Mouse (Mus musculus): ENCODE results near the gene Nek11.
"Not testable (repeated sequence)": the region's sequence is repeated elsewhere in the genome, so short reads cannot be mapped to it uniquely, and the experiment has no call there.

The Nek11 gene

DNA sequence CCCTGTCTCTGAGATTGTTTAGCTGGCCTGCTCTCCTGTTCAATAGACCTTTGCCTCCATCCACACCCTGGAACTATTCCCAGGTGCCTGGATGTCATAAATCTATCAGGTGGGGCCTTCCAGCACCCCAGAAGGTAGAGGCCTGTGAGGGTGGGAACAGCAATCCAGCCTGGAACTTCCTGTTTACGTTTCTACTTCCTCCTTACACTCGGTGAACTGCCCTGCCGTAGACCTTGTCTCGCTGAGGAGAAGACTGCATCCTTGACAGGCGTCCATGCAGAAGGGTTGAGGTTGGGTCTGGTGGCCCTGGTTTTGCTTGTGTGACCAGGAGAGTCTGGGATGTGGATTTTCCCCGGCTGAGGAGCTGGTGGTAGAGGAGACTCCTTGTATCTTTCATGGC, 256.1 kb downstream of the Nek11 start:
- no peak for DNase-seq (ENCODE audit: low read depth in 2 of 2, low spot score in 2 of 2)

DNA sequence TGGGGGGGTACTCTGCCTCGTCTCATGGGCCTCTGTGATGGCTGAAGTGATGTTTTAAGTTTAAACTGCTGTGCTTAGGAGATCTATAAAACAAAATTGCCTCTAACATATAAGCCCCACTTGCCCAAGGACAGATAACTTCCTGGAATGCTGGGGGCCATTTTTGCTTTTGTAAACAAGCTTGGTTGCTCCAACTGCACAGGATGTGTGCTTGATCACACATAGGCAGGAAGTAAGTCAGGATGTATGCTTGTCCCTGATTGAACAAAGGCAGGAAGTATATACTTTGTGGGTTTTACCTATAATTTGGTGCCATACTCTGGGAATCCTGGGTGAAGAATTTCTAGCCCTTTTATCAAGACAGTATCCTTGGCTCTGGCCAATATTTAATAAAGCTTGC, 258.9 kb downstream of the Nek11 start:
- no peak for DNase-seq (ENCODE audit: low read depth in 2 of 2, low spot score in 2 of 2)

DNA sequence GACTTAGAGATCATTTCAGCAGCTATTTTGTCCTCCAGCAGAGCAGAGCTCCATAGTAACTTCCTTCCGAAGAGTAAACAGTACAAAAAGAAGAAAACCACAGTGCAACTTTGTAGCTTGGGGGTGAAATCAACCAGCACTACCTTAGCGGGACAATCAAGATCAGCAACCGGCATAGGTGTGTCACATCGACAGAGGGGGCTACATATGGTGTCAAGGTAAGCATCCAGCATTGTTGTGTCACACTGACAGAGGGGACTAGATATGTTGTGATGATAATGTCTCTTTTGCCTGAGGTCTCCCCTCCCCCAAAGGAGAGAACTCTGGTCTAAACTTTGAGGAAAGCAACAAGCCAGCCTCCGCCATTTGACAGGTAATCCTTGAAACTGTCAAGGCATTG, 260.8 kb downstream of the Nek11 start:
- DNase-seq (ENCODE audit: low read depth in 2 of 2, low spot score in 2 of 2): peak; percentile 23 to 45

DNA sequence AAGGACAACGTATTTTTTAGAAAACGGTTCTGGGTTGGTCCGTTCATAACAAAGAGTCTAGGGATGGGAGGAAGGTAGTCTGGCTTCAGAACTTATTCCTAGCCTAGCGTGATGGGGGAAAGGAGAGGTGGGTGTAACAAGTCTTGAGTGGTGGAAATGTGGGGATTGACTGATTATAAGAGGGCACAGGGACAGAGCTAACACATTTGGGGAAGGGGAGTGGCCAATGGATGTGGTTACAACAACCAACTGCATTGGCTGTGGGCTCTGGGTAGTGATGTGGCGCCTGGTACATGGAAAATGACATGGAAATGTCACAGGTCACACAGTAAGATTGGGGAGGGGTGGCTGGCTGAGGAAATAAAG, 263.3 kb downstream of the Nek11 start:
- peak in 1 of 2 experiments; percentile 16 for DNase-seq (ENCODE audit: low read depth in 2 of 2, low spot score in 2 of 2)

DNA sequence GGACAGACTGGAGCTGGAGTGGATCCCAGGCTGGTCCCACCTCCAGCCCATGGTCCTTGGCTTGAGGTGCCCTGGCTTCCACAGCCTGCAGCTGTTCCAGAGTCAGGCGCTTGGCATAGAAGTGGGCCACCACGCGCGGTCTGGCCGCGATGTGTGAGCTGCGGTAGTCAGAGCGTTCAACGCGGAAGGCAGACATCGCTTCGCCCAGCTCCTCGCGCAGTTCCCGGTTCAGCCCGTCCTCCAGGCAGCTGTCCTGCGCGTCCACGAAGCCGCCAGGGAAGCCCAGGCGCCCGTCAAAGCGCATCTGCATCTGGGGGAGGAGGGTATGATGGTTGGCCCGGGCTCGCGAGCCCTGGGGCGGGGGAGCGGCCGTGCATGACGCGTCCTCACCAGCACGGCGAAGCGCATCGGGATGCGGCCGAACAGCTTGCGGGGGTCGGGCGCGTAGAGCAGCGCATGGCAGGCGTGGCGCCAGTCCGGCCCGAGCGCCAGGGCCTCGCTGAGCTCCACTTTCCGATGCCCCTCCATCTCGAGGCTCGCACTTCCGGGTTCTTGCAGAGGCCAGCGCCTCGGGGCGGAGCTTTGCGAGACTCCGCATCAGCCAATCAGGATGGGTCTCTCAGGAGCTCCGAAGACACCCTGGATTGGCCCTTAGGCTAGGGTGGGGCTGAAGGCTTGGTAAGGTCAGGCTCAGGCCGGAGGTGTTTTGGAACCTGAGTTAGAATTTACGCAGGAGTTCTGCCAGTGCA, 263.9 kb downstream of the Nek11 start, which contains the start of gene Nudt16:
Gene Nudt16 (minus strand): TSS at position 572 of the 749 bp plus-strand sequence.
- DNase-seq (ENCODE audit: low read depth in 2 of 2, low spot score in 2 of 2): peak; percentile 75 to 81

DNA sequence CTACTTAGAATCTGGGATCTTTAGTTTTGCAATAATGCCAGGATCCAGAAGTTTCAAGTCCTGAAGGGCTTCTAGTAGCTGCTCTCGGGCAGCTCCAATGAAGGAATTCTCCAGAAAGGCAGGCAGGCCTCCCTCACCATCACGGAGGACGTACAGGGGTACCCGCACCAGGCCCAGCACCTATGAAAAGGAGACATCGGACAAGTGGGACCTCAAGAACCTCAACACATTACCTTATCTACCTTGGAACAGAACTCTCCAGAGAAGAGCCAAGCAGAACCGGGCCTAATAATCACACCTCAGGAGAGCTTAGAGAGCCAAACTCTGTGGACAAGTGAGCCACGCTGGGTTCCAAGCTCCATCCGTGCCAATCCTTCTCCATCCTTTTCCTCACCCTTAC, 265.0 kb downstream of the Nek11 start:
- no peak for DNase-seq (ENCODE audit: low read depth in 2 of 2, low spot score in 2 of 2)

DNA sequence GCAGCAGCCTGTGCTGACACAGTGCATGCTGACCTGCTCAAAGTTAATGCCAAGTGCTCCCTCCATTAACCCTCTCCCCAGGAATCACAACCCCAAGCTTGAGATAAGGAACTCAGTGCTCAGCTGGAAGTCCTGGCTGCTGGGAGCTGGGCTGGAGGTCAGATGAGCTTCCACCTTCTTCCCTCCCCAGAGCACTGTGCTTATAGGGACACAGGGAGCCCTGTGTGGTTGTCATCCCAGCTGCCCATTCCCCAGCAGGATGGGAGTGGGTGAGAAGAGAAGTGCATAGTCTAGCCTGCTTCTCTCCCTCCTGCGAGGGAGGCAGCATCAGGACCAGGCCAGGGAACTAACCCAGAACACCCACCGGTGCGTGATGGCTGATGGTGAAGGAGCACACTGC, 270.1 kb downstream of the Nek11 start:
- DNase-seq (ENCODE audit: low read depth in 2 of 2, low spot score in 2 of 2): not testable (repeated sequence)

Measured in CD8-positive naive resting alpha-beta T cell, adult 2 months (primary cell).